Comparison of ENCODE assay signal across 9 mouse cellular contexts in the genomic region with DNA sequence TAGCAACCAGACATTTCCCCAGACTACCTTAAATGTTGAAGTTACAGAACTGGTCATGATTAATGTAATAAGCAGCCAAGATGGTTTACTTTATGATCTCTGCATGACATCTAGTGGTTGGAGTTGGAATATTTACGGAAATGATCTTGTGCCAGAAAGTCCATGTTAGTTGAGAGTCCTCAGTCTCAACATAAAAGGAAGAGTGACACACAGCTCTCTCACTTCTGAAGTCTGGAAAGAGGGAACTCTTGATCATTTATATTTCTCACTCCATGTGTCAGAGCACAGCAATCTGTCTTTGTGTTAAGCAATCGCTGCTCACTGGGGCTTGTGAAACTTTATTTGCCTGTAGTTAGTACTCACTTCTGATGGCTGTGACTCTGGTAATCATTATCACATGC.
DNase-seq lines count a peak whose midpoint lies in the region; ATAC-seq and TF ChIP-seq lines count a peak whose summit lies in the region.
"Had no signal": no experiment of that assay in that cellular context is flagged by ENCODE, and none has a peak within 500 bp of the region (broad histone marks: within the 10 kb centered on the region; RNA-seq: fewer than 3 reads in every experiment).

No protein-coding gene starts in this region.

- peak; percentile 13 for DNase-seq in gastrocnemius, postnatal 25 days
- no peak for DNase-seq in gastrocnemius, postnatal 10 days
- DNase-seq in ES-CJ7 (ENCODE audit: low read depth, low spot score), result peak; percentile 5
- peak; percentile 29 to 85 for DNase-seq in kidney, postnatal 36 days
- DNase-seq in lung, postnatal 36 days, result peak; percentile 88
- DNase-seq in natural killer cell, adult 2 months (ENCODE audit: low spot score in 2 of 2), result no peak

- 34% methylated on average over 2 of the region's 2 CpGs for WGBS in heart, embryonic 15.5 days

- no peak for TF ChIP-seq POLR2A in cortical plate, adult 2 months (IDR thresholded peaks at IDR 0.05; ENCODE audit: extremely low read depth, insufficient read depth, low read length)

- no peak overlapping the region for H3K4me3 ChIP-seq in cortical plate, adult 2 months (ENCODE audit: insufficient read depth, low read length)
- no peak overlapping the region for H3K4me3 ChIP-seq in heart, embryonic 15.5 days

- H3K4me2 ChIP-seq in heart, embryonic 15.5 days, result no peak overlapping the region

- 0 out of 2 replicates have a peak, but pooled peaks have one; percentile 15 for TF ChIP-seq CTCF in cortical plate, adult 2 months (IDR thresholded peaks at IDR 0.05; ENCODE audit: extremely low read depth, insufficient read depth, low read length)

- no peak for ATAC-seq in heart, embryonic 15.5 days (replicated peaks; ENCODE audit: insufficient number of reproducible peaks, insufficient read depth, low FRiP score, low read depth)

- H3K27ac ChIP-seq in cortical plate, adult 2 months (ENCODE audit: insufficient read depth, low read length), result no peak overlapping the region
- H3K27ac ChIP-seq in heart, embryonic 15.5 days, result peak overlapping the region; percentile 3; the same call in 1 of the 2 replicates

- no peaks in the 10 kb centered on the region for H3K27me3 ChIP-seq in heart, embryonic 15.5 days

- no peaks in the 10 kb centered on the region for H3K4me1 ChIP-seq in cortical plate, adult 2 months (ENCODE audit: control insufficient read depth, insufficient read depth, low read length)
- H3K4me1 ChIP-seq in heart, embryonic 15.5 days (replicated peaks), result 0 out of 2 replicates have a peak, but pooled peaks cover 3% of the 10 kb centered on the region

- no peaks in the 10 kb centered on the region for H3K36me3 ChIP-seq in heart, embryonic 15.5 days
- H3K36me3 ChIP-seq: G1E had no signal

- H3K9ac ChIP-seq in heart, embryonic 15.5 days, result no peak overlapping the region

- no peaks in the 10 kb centered on the region for H3K9me3 ChIP-seq in heart, embryonic 15.5 days (replicated peaks)
- H3K9me3 ChIP-seq: G1E had no signal

Comparison
In these comparisons a context has a peak if more than half of its experiments do, and no peak if none do; other contexts are left out.
1. DNase-seq: peak in gastrocnemius, postnatal 25 days (single experiment), ES-CJ7 (single experiment), kidney, postnatal 36 days (2 of 2) and lung, postnatal 36 days (single experiment); none in gastrocnemius, postnatal 10 days (single experiment) and natural killer cell, adult 2 months (0 of 2).